Mouse (Mus musculus): Measurements from ENCODE around the gene Plac1.

- TF ChIP-seq CTCF (IDR thresholded peaks at IDR 0.05; ENCODE audit: insufficient read depth, low read depth, low read length) = no peak
- TF ChIP-seq POLR2A (IDR thresholded peaks at IDR 0.05; ENCODE audit: insufficient read depth, low read depth, low read length) = no peak
Measured at GRCm38 (mm10) chrX:53038194-53038593, 201.7 kb downstream of the Plac1 start.
